Mouse (Mus musculus): ENCODE measurements around the gene Lrp8.

DNA sequence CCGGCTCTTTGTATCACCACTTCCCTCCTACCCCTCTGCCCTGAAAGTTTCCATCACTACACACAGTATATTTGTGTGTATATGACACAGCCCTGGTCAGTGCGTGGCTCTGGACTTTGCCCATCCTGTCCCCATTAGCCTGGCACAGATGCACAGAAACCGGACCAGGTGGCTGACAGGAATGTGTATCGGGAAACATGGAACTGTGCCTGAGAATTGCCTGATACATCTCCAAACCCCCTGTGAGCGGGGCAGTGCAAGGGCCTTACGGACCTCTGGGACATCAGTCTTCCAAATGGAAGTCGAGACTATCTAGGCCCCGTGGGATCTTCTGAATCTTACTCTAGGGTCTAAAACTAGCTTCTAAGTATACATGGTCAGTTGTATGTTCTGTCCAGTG is 51.3 kb downstream of the Lrp8 start:
- TF ChIP-seq CTCF (IDR thresholded peaks at IDR 0.05; ENCODE audit: low read depth) (no peak), EP300 (IDR thresholded peaks at IDR 0.05; ENCODE audit: low read depth) (no peak)
